37 mouse cellular contexts compared by ENCODE assay signal in genomic region chr7:66343307-66343706, GRCm38 (mm10). TPM values are rescaled to one million over a fixed set of nuclear protein-coding genes. Genes with fewer than 3 reads are reported as not detected.
DNase-seq lines count a peak whose midpoint lies in the region; TF ChIP-seq lines count a peak whose summit lies in the region.
"Had no signal": no experiment of that assay in that cellular context is flagged by ENCODE, and none has a peak within 500 bp of the region (broad histone marks: within the 10 kb centered on the region; RNA-seq: fewer than 3 reads in every experiment).

No protein-coding gene starts in this region.

- H3K36me3 ChIP-seq in kidney, adult 2 months (ENCODE audit: control insufficient read depth, insufficient read depth, low read length): no peaks in the 10 kb centered on the region
- no peaks in the 10 kb centered on the region for H3K36me3 ChIP-seq in testis, adult 2 months (ENCODE audit: control insufficient read depth, insufficient read depth, low read length)
- peaks cover 4% of the 10 kb centered on the region; the same call in 1 of the 2 replicates for H3K36me3 ChIP-seq in small intestine, adult 2 months (ENCODE audit: control insufficient read depth, insufficient read depth, low read length)
- H3K36me3 ChIP-seq: embryonic facial prominence, embryonic 10.5 days; embryonic facial prominence, embryonic 15.5 days; heart, embryonic 10.5 days; heart, embryonic 15.5 days; limb, embryonic 10.5 days; liver, embryonic 13.5 days; midbrain, embryonic 12.5 days had no signal

- H3K4me3 ChIP-seq in kidney, adult 2 months (ENCODE audit: insufficient read depth, low read depth, low read length): no peak overlapping the region
- no peak overlapping the region for H3K4me3 ChIP-seq in testis, adult 2 months (ENCODE audit: control insufficient read depth, low read depth, low read length)
- no peak overlapping the region for H3K4me3 ChIP-seq in small intestine, adult 2 months (ENCODE audit: low read depth, low read length)
- H3K4me3 ChIP-seq: embryonic facial prominence, embryonic 10.5 days; embryonic facial prominence, embryonic 15.5 days; heart, embryonic 10.5 days; heart, embryonic 15.5 days; limb, embryonic 10.5 days; limb, embryonic 15.5 days; liver, embryonic 13.5 days; midbrain, embryonic 12.5 days had no signal

- TF ChIP-seq POLR2A in kidney, adult 2 months (IDR thresholded peaks at IDR 0.05; ENCODE audit: low read depth, low read length): no peak
- no peak for TF ChIP-seq POLR2A in testis, adult 2 months (IDR thresholded peaks at IDR 0.05; ENCODE audit: control insufficient read depth, low read depth, low read length)
- no peak for TF ChIP-seq POLR2A in small intestine, adult 2 months (IDR thresholded peaks at IDR 0.05; ENCODE audit: low read depth, low read length)

- TF ChIP-seq CTCF in kidney, adult 2 months (conservative IDR thresholded peaks at IDR 0.05; ENCODE audit: insufficient read depth, insufficient read length, low read depth, low read length): no peak
- TF ChIP-seq CTCF in testis, adult 2 months (IDR thresholded peaks at IDR 0.05; ENCODE audit: control insufficient read depth, insufficient read depth, insufficient replicate concordance, low read depth, low read length): no peak
- TF ChIP-seq CTCF in small intestine, adult 2 months (IDR thresholded peaks at IDR 0.05; ENCODE audit: extremely low read depth, insufficient read length, insufficient replicate concordance, low read depth, low read length): no peak

- DNase-seq in heart, adult 11 months: peak; percentile 90
- no peak for DNase-seq in heart, postnatal 25 days (ENCODE audit: low spot score)
- DNase-seq in kidney, adult 2 months: no peak
- no peak for DNase-seq in kidney, postnatal 14 days
- no peak for DNase-seq in testis, postnatal 14 days (ENCODE audit: low spot score)
- DNase-seq in frontal cortex, postnatal 10 days (ENCODE audit: low spot score in 2 of 2): no peak
- DNase-seq: adrenal gland, adult 2 months; cerebellum, adult 8-10 months; cerebellum, postnatal 25 days; kidney, adult 9 months; layer of hippocampus, adult 9-11 months; liver, embryonic 13.5 days; lung, adult 18-20 months; retina, postnatal 1 day; right cerebral cortex, postnatal 14 days; spleen, adult 18-20 months; thymus, postnatal 14 days had no signal

- intact Hi-C loops in heart, postnatal 25 days (cut with DNase I): loop anchor here (2.0 kb wide), 1 partner anchor 45 kb away; the partner anchor contains the start of gene Lrrk1

- H3K27ac ChIP-seq in kidney, adult 2 months (ENCODE audit: insufficient read depth, low read depth, low read length): peak overlapping the region; percentile 32
- 0 out of 2 replicates have a peak overlapping the region, but pooled peaks have one; percentile 24 for H3K27ac ChIP-seq in testis, adult 2 months (ENCODE audit: control insufficient read depth, insufficient read depth, low read depth, low read length)
- peak overlapping the region; percentile 57 for H3K27ac ChIP-seq in small intestine, adult 2 months (ENCODE audit: insufficient read depth, low read depth, low read length)
- H3K27ac ChIP-seq: embryonic facial prominence, embryonic 10.5 days; embryonic facial prominence, embryonic 15.5 days; heart, embryonic 10.5 days; heart, embryonic 15.5 days; hindbrain, embryonic 14.5 days; limb, embryonic 10.5 days; limb, embryonic 15.5 days; liver, embryonic 13.5 days; macrophage; midbrain, embryonic 12.5 days had no signal

- 65% methylated on average over 5 of the region's 5 CpGs for WGBS in kidney, adult 2 months
- WGBS in small intestine, adult 2 months: 74% methylated on average over 5 of the region's 5 CpGs

- no peaks in the 10 kb centered on the region for H3K27me3 ChIP-seq in kidney, adult 2 months (replicated peaks; ENCODE audit: control insufficient read depth, insufficient read depth, low read length)
- H3K27me3 ChIP-seq in testis, adult 2 months (ENCODE audit: control insufficient read depth, insufficient read depth, low read length): no peaks in the 10 kb centered on the region
- H3K27me3 ChIP-seq in small intestine, adult 2 months (ENCODE audit: control insufficient read depth, insufficient read depth, low read length): no peaks in the 10 kb centered on the region
- H3K27me3 ChIP-seq: embryonic facial prominence, embryonic 15.5 days; heart, embryonic 15.5 days; limb, embryonic 15.5 days; liver, embryonic 13.5 days; midbrain, embryonic 12.5 days had no signal

- peaks cover 3% of the 10 kb centered on the region; the same call in 1 of the 2 replicates for H3K4me1 ChIP-seq in kidney, adult 2 months (ENCODE audit: control insufficient read depth, insufficient read depth, low read length)
- H3K4me1 ChIP-seq in testis, adult 2 months (ENCODE audit: control insufficient read depth, insufficient read depth, low read length): no peaks in the 10 kb centered on the region
- H3K4me1 ChIP-seq in small intestine, adult 2 months (ENCODE audit: control insufficient read depth, insufficient read depth, insufficient read length, low read length): peaks cover 4% of the 10 kb centered on the region; the same call in 1 of the 2 replicates

RNA-seq across cellular contexts. Expression of gene Gm10974, which starts 22.4 kb away (rescaled TPM):
- not detected for total RNA-seq in heart, postnatal 25 days (2021)
- not detected in 2 replicates for polyA plus RNA-seq in kidney, adult 2 months (2012; rRNA removed)
- not detected in 2 replicates for polyA plus RNA-seq in testis, adult 2 months (2012; rRNA removed)
- not detected in 2 replicates for polyA plus RNA-seq in small intestine, adult 2 months (2012; rRNA removed)
- total RNA-seq: adrenal gland, adult 2 months; adrenal gland, postnatal 4 days; gastrocnemius, adult 18-20 months; gastrocnemius, postnatal 4 days; hematopoietic stem cell, adult 5-6 weeks; left cerebral cortex, postnatal 10 days had no signal
- polyA plus RNA-seq: adrenal gland, adult 2 months; CD4-positive, CD25-positive, alpha-beta regulatory T cell, adult 4 months; embryonic facial prominence, embryonic 10.5 days; embryonic facial prominence, embryonic 15.5 days; forebrain, embryonic 14.5 days; heart, embryonic 10.5 days; heart, embryonic 15.5 days; hindbrain, embryonic 14.5 days; limb, embryonic 10.5 days; limb, embryonic 15.5 days; liver, embryonic 13.5 days; lung, postnatal 0 days; macrophage; midbrain, embryonic 12.5 days; neural tube, embryonic 14.5 days had no signal

RNA-seq across cellular contexts. Expression of gene Lrrk1, which starts 44.8 kb away (rescaled TPM):
- total RNA-seq in heart, postnatal 25 days (2021): 10 to 100 TPM in 1 of 2 experiments, 1 to 10 TPM in 1; 9.9 to 10.5 TPM
- polyA plus RNA-seq in kidney, adult 2 months (2012; rRNA removed): 17.3 and 22.3 TPM in 2 replicates
- 2.3 and 2.4 TPM in 2 replicates for polyA plus RNA-seq in testis, adult 2 months (2012; rRNA removed)
- polyA plus RNA-seq in small intestine, adult 2 months (2012; rRNA removed): 18.9 and 23.1 TPM in 2 replicates
